Mouse (Mus musculus): ENCODE data around the gene Stox2. TPM values are rescaled to one million over a fixed set of nuclear protein-coding genes. Genes with fewer than 3 reads are reported as not detected.

The Stox2 gene
- total RNA-seq (2014; fragmentation: Nextera tagmentation) (not detected in 2 replicates), total RNA-seq (2017) (0.17 and 0.27 TPM in 2 replicates), polyA plus RNA-seq (2012) (not detected in 2 replicates)

GRCm38 (mm10) chr8:47446312-47447046 is at the start of gene Stox2:
TSS of gene Stox2 (minus strand) at chr8:47446362.
- Histone ChIP-seq H3K9me3 (replicated peaks) (no peaks in the 10 kb centered on the region), H3K27me3 (ENCODE audit: insufficient read depth, low read length) (no peaks in the 10 kb centered on the region), H3K4me3 (ENCODE audit: low read depth, low read length) (no peak within 1 kb of the TSS), H3K36me3 (replicated peaks) (no peaks in the 10 kb centered on the region), H3K4me1 (ENCODE audit: insufficient read depth, low read depth, low read length) (no peaks in the 10 kb centered on the region)
- DNase-seq (ENCODE audit: low spot score), result no peak
- ATAC-seq (ENCODE audit: extremely low read depth, insufficient number of reproducible peaks, low FRiP score, poor library complexity, severe bottlenecking), result no peak
- TF ChIP-seq GATA1 (IDR thresholded peaks at IDR 0.05; ENCODE audit: borderline replicate concordance, low read length), result no peak
- no peak for TF ChIP-seq TAL1 (conservative IDR thresholded peaks at IDR 0.05; ENCODE audit: low read depth, low read length)
- no peak for TF ChIP-seq CTCF (IDR thresholded peaks at IDR 0.05; ENCODE audit: low read depth, low read length)
- TF ChIP-seq POLR2AphosphoS5 (IDR thresholded peaks at IDR 0.05; ENCODE audit: insufficient replicate concordance, low read depth, low read length), result no peak
- no peak for TF ChIP-seq GATA2 (IDR thresholded peaks at IDR 0.05; ENCODE audit: borderline replicate concordance, low read depth, low read length)

GRCm38 (mm10) chr8:47495428-47495827 is 49.3 kb upstream of the Stox2 start:
- Histone ChIP-seq H3K36me3 (replicated peaks) (peaks cover 94% of the 10 kb centered on the region), H3K27me3 (ENCODE audit: insufficient read depth, low read length) (no peaks in the 10 kb centered on the region), H3K4me3 (ENCODE audit: low read depth, low read length) (no peak overlapping the region), H3K4me1 (ENCODE audit: insufficient read depth, low read depth, low read length) (no peaks in the 10 kb centered on the region), H3K9me3 (replicated peaks) (no peaks in the 10 kb centered on the region)
- DNase-seq (ENCODE audit: low spot score), result no peak
- TF ChIP-seq GATA1 (IDR thresholded peaks at IDR 0.05; ENCODE audit: borderline replicate concordance, low read length) (no peak), TAL1 (conservative IDR thresholded peaks at IDR 0.05; ENCODE audit: low read depth, low read length) (no peak), CTCF (IDR thresholded peaks at IDR 0.05; ENCODE audit: low read depth, low read length) (no peak), POLR2AphosphoS5 (IDR thresholded peaks at IDR 0.05; ENCODE audit: insufficient replicate concordance, low read depth, low read length) (no peak), GATA2 (IDR thresholded peaks at IDR 0.05; ENCODE audit: borderline replicate concordance, low read depth, low read length) (no peak)
- ATAC-seq (ENCODE audit: extremely low read depth, insufficient number of reproducible peaks, low FRiP score, poor library complexity, severe bottlenecking), result no peak

GRCm38 (mm10) chr8:47494602-47495153 is 48.5 kb upstream of the Stox2 start:
- Histone ChIP-seq H3K36me3 (replicated peaks) (peaks cover 92% of the 10 kb centered on the region), H3K27me3 (ENCODE audit: insufficient read depth, low read length) (no peaks in the 10 kb centered on the region), H3K9me3 (replicated peaks) (no peaks in the 10 kb centered on the region), H3K4me1 (ENCODE audit: insufficient read depth, low read depth, low read length) (no peaks in the 10 kb centered on the region), H3K4me3 (ENCODE audit: low read depth, low read length) (no peak overlapping the region)
- ATAC-seq (ENCODE audit: extremely low read depth, insufficient number of reproducible peaks, low FRiP score, poor library complexity, severe bottlenecking), result no peak
- no peak for DNase-seq (ENCODE audit: low spot score)
- TF ChIP-seq CTCF (IDR thresholded peaks at IDR 0.05; ENCODE audit: low read depth, low read length) (no peak), TAL1 (conservative IDR thresholded peaks at IDR 0.05; ENCODE audit: low read depth, low read length) (no peak), GATA2 (IDR thresholded peaks at IDR 0.05; ENCODE audit: borderline replicate concordance, low read depth, low read length) (no peak), GATA1 (IDR thresholded peaks at IDR 0.05; ENCODE audit: borderline replicate concordance, low read length) (no peak), POLR2AphosphoS5 (IDR thresholded peaks at IDR 0.05; ENCODE audit: insufficient replicate concordance, low read depth, low read length) (no peak)

- no peak overlapping the region for H3K4me3 ChIP-seq (ENCODE audit: low read depth, low read length)
- H3K27me3 ChIP-seq (ENCODE audit: insufficient read depth, low read length), result no peaks in the 10 kb centered on the region
- no peak for TF ChIP-seq CTCF (IDR thresholded peaks at IDR 0.05; ENCODE audit: low read depth, low read length)
- TF ChIP-seq GATA1 (IDR thresholded peaks at IDR 0.05; ENCODE audit: borderline replicate concordance, low read length), result no peak
- TF ChIP-seq POLR2AphosphoS5 (IDR thresholded peaks at IDR 0.05; ENCODE audit: insufficient replicate concordance, low read depth, low read length), result no peak
- TF ChIP-seq GATA2 (IDR thresholded peaks at IDR 0.05; ENCODE audit: borderline replicate concordance, low read depth, low read length), result no peak
- TF ChIP-seq TAL1 (conservative IDR thresholded peaks at IDR 0.05; ENCODE audit: low read depth, low read length), result no peak
- no peaks in the 10 kb centered on the region for H3K4me1 ChIP-seq (ENCODE audit: insufficient read depth, low read depth, low read length)
- H3K9me3 ChIP-seq (replicated peaks), result no peaks in the 10 kb centered on the region
- ATAC-seq (ENCODE audit: extremely low read depth, insufficient number of reproducible peaks, low FRiP score, poor library complexity, severe bottlenecking) (no peak), DNase-seq (ENCODE audit: low spot score) (no peak)
- H3K36me3 ChIP-seq (replicated peaks), result peaks cover 88% of the 10 kb centered on the region
Measured at GRCm38 (mm10) chr8:47493106-47493505, 46.9 kb upstream of the Stox2 start.

- H3K4me3 ChIP-seq (ENCODE audit: low read depth, low read length), result no peak overlapping the region
- TF ChIP-seq TAL1 (conservative IDR thresholded peaks at IDR 0.05; ENCODE audit: low read depth, low read length), result no peak
- TF ChIP-seq GATA2 (IDR thresholded peaks at IDR 0.05; ENCODE audit: borderline replicate concordance, low read depth, low read length), result no peak
- no peak for TF ChIP-seq POLR2AphosphoS5 (IDR thresholded peaks at IDR 0.05; ENCODE audit: insufficient replicate concordance, low read depth, low read length)
- TF ChIP-seq GATA1 (IDR thresholded peaks at IDR 0.05; ENCODE audit: borderline replicate concordance, low read length), result no peak
- TF ChIP-seq CTCF (IDR thresholded peaks at IDR 0.05; ENCODE audit: low read depth, low read length), result no peak
- H3K9me3 ChIP-seq (replicated peaks), result peaks cover 4% of the 10 kb centered on the region
- no peak for ATAC-seq (ENCODE audit: extremely low read depth, insufficient number of reproducible peaks, low FRiP score, poor library complexity, severe bottlenecking)
- H3K4me1 ChIP-seq (ENCODE audit: insufficient read depth, low read depth, low read length), result no peaks in the 10 kb centered on the region
- H3K27me3 ChIP-seq (ENCODE audit: insufficient read depth, low read length), result no peaks in the 10 kb centered on the region
- DNase-seq (ENCODE audit: low spot score), result no peak
- H3K36me3 ChIP-seq (replicated peaks), result peaks cover 41% of the 10 kb centered on the region
Measured at GRCm38 (mm10) chr8:47487231-47487630, 41.1 kb upstream of the Stox2 start.

- Histone ChIP-seq H3K9me3 (replicated peaks) (peaks cover 3% of the 10 kb centered on the region), H3K36me3 (replicated peaks) (peaks cover 3% of the 10 kb centered on the region), H3K27me3 (ENCODE audit: insufficient read depth, low read length) (0 out of 2 replicates have a peak, but pooled peaks cover 5% of the 10 kb centered on the region), H3K4me1 (ENCODE audit: insufficient read depth, low read depth, low read length) (no peaks in the 10 kb centered on the region), H3K4me3 (ENCODE audit: low read depth, low read length) (no peak overlapping the region)
- TF ChIP-seq TAL1 (conservative IDR thresholded peaks at IDR 0.05; ENCODE audit: low read depth, low read length) (no peak), GATA1 (IDR thresholded peaks at IDR 0.05; ENCODE audit: borderline replicate concordance, low read length) (no peak), POLR2AphosphoS5 (IDR thresholded peaks at IDR 0.05; ENCODE audit: insufficient replicate concordance, low read depth, low read length) (no peak), CTCF (IDR thresholded peaks at IDR 0.05; ENCODE audit: low read depth, low read length) (no peak), GATA2 (IDR thresholded peaks at IDR 0.05; ENCODE audit: borderline replicate concordance, low read depth, low read length) (no peak)
- ATAC-seq (ENCODE audit: extremely low read depth, insufficient number of reproducible peaks, low FRiP score, poor library complexity, severe bottlenecking) (no peak), DNase-seq (ENCODE audit: low spot score) (no peak)
Measured at GRCm38 (mm10) chr8:47482354-47483071, 36.4 kb upstream of the Stox2 start.

All from G1E (cell line).